Mouse (Mus musculus) erythroblast, embryonic 14.5 days (primary cell): ENCODE data around the gene Ptafr. TPM values are rescaled to one million over a fixed set of nuclear protein-coding genes. Genes with fewer than 3 reads are reported as not detected.
A peak's percentile ranks its signal among the peaks of the same experiment; 100 is the strongest.

Source experiments
- H3K27me3 ChIP-seq: 2 replicates; pipeline ENCODE4 v1.6.1; 2012; ENCODE audit warnings: inconsistent platforms; ENCODE audit not compliant: control insufficient read depth
- H3K36me3 ChIP-seq: 2 replicates; pipeline ENCODE4 v1.6.1; 2012; ENCODE audit warnings: mild to moderate bottlenecking, inconsistent platforms; ENCODE audit not compliant: control insufficient read depth
- H3K4me1 ChIP-seq: 2 replicates; pipeline ENCODE4 v1.6.1; 2012; ENCODE audit warnings: inconsistent platforms; ENCODE audit not compliant: control insufficient read depth
- H3K4me3 ChIP-seq: replicated peaks from 2 replicates; pipeline ENCODE3; 2012; ENCODE audit warnings: moderate library complexity, mild to moderate bottlenecking, inconsistent platforms
- H3K9me3 ChIP-seq: 2 replicates; pipeline ENCODE4 v1.6.1; 2012; ENCODE audit warnings: low read length, inconsistent platforms, mixed read lengths; ENCODE audit not compliant: control insufficient read depth
- GATA1 ChIP-seq: IDR thresholded peaks from 2 replicates; pipeline ENCODE4 v1.6.1; 2012; ENCODE audit warnings: low read length, inconsistent platforms, mixed read lengths
- TAL1 ChIP-seq: IDR thresholded peaks from 3 replicates; pipeline ENCODE4 v1.6.1; 2012; ENCODE audit warnings: low read length, inconsistent platforms, mixed read lengths
- polyA plus RNA-seq: library from polyadenylated mRNA; stranded (reverse); fragments of >175 nt; gene quantifications from 2 replicates; pipeline ENCODE4 v1.2.3, GENCODE M21; 2012

Ptafr gene
- 0.01 and 0.03 TPM in 2 replicates for polyA plus RNA-seq

GRCm38 (mm10) chr4:132563965-132564364, at the start of gene Ptafr:
Ptafr (plus strand) TSS chr4:132564067.
- Histone ChIP-seq H3K9me3 (no peaks in the 10 kb centered on the region), H3K36me3 (no peaks in the 10 kb centered on the region), H3K4me1 (no peaks in the 10 kb centered on the region; the same call in 1 of the 2 replicates), H3K4me3 (no peak within 1 kb of the TSS), H3K27me3 (no peaks in the 10 kb centered on the region; the same call in 1 of the 2 replicates)
- no peak for TF ChIP-seq GATA1
- no peak for TF ChIP-seq TAL1

DNA sequence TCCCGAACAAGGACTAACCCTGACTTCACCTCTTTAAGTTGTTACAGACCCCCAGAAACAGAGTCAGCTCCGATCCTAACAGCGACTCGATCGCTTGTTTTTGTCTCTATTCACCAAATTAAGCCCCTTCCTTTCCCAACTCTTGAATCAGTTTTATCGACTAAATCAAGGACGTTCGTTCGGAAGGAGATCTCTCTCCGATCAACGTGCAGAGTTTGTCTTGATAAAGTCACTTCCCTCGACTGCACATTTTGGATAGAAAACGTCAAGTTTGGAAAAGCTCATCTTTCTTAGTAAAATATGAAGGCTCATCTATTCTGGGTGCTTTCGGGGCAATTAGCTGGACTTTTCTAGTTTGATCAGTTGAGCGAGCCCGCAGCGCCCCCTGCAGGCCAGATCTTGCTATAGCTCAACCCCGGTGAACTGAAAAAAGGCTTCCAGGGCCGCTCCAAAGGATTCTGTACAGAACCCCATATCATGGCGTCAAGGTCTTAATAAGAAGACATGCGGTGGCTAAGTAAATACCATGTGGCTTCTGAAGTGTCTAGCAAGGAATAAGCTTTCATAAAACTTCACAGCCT, 49.2 kb upstream of the Ptafr start:
- H3K36me3 ChIP-seq, result no peaks in the 10 kb centered on the region

GRCm38 (mm10) chr4:132515369-132516155, 48.3 kb upstream of the Ptafr start:
- H3K4me1 ChIP-seq, result peaks cover 56% of the 10 kb centered on the region
- H3K4me3 ChIP-seq, result peak overlapping the region; percentile 80
- no peaks in the 10 kb centered on the region for H3K9me3 ChIP-seq
- H3K36me3 ChIP-seq, result no peaks in the 10 kb centered on the region
- H3K27me3 ChIP-seq, result no peaks in the 10 kb centered on the region
- TF ChIP-seq GATA1, result no peak
- no peak for TF ChIP-seq TAL1

More for the DNA sequence above, 49.2 kb upstream of the Ptafr start:
- Histone ChIP-seq H3K9me3 (no peaks in the 10 kb centered on the region), H3K27me3 (no peaks in the 10 kb centered on the region), H3K4me3 (peak overlapping the region; percentile 80), H3K4me1 (peaks cover 63% of the 10 kb centered on the region)
- TF ChIP-seq TAL1 (no peak), GATA1 (no peak)

GRCm38 (mm10) chr4:132518066-132518465, 45.8 kb upstream of the Ptafr start:
- no peak overlapping the region for H3K4me3 ChIP-seq
- H3K36me3 ChIP-seq, result no peaks in the 10 kb centered on the region
- H3K4me1 ChIP-seq, result peaks cover 32% of the 10 kb centered on the region
- TF ChIP-seq TAL1 (no peak), GATA1 (no peak)
- H3K9me3 ChIP-seq, result no peaks in the 10 kb centered on the region
- no peaks in the 10 kb centered on the region for H3K27me3 ChIP-seq

DNA sequence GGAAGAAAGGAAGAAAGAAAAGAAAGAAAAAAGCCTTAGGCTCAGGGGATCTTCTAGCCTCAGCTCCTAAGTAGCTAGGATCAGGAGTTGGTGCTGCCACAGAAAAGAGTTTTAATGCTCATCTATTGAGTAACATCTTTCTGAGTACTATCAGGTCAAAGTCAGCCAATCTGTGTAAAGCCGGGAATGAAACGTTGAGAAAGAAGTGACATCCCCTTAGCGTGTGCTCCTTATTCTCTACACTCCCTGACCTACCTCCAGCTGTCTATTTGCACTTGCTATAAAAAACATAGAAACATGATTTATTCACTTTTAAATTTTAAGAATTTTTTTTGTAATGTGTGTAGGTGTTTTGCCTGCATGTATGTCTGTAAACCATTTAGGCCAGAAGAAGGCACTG, 44.7 kb upstream of the Ptafr start:
- no peak overlapping the region for H3K4me3 ChIP-seq
- no peak for TF ChIP-seq GATA1
- no peak for TF ChIP-seq TAL1
- H3K27me3 ChIP-seq, result no peaks in the 10 kb centered on the region
- peaks cover 29% of the 10 kb centered on the region for H3K4me1 ChIP-seq
- no peaks in the 10 kb centered on the region for H3K36me3 ChIP-seq
- H3K9me3 ChIP-seq, result no peaks in the 10 kb centered on the region

DNA sequence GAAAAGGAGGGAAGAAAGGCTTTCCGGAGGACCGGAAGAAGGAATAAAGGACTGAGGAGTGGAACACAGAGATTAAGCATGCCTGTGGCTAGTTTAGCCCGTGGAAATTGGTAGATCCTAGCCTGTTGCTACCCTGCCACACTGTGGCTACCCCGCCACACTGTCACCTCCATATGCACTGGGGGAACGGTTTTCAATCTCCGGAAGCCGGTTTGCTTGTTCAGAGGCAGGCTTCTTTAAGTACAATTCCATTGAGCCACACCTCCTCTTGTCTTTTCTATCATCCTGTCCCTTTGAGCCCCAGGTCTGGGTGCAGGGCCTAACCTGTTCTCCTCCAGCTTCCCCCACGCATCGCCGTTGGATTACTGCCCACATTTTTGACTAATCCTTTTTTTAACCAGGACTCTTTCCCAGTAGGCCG, 39.5 kb upstream of the Ptafr start:
- Histone ChIP-seq H3K27me3 (no peaks in the 10 kb centered on the region), H3K9me3 (no peaks in the 10 kb centered on the region), H3K36me3 (peaks cover 30% of the 10 kb centered on the region), H3K4me1 (peaks cover 49% of the 10 kb centered on the region), H3K4me3 (no peak overlapping the region)
- TF ChIP-seq TAL1, result no peak
- TF ChIP-seq GATA1, result no peak

GRCm38 (mm10) chr4:132524808-132525207, 39.1 kb upstream of the Ptafr start:
- Histone ChIP-seq H3K36me3 (peaks cover 35% of the 10 kb centered on the region), H3K9me3 (no peaks in the 10 kb centered on the region), H3K4me1 (peaks cover 54% of the 10 kb centered on the region), H3K4me3 (no peak overlapping the region), H3K27me3 (no peaks in the 10 kb centered on the region)
- TF ChIP-seq TAL1 (no peak), GATA1 (no peak)

DNA sequence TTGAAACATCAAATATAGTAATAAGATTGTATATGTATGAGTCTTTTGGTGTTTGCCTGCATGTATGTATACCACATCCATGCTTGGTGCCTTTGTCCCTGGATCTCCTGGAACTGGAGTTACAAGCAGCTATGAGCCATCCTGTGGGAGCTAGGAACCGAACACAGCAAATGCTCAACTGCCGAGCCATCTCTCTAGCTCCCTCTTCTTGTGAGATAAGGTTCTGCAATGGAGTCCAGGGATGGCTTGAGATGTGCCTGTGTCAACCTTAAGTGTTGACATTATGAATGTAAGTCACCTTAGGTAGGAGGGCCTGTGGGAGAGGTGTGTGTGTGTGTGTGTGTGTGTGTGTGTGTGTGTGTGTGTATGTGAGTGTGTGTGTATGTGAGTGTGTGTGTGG, 37.2 kb upstream of the Ptafr start:
- Histone ChIP-seq H3K9me3 (no peaks in the 10 kb centered on the region), H3K4me1 (peaks cover 73% of the 10 kb centered on the region), H3K36me3 (peaks cover 54% of the 10 kb centered on the region), H3K27me3 (no peaks in the 10 kb centered on the region), H3K4me3 (no peak overlapping the region)
- no peak for TF ChIP-seq TAL1
- no peak for TF ChIP-seq GATA1

GRCm38 (mm10) chr4:132527917-132528522, 35.8 kb upstream of the Ptafr start:
- Histone ChIP-seq H3K9me3 (no peaks in the 10 kb centered on the region), H3K4me3 (no peak overlapping the region), H3K4me1 (peaks cover 77% of the 10 kb centered on the region), H3K27me3 (no peaks in the 10 kb centered on the region), H3K36me3 (peaks cover 67% of the 10 kb centered on the region)
- no peak for TF ChIP-seq TAL1
- TF ChIP-seq GATA1, result no peak
